Comparison of ENCODE assay signal across 13 mouse cellular contexts in genomic region chr13:38351996-38352395, GRCm38 (mm10). TPM values are rescaled to one million over a fixed set of nuclear protein-coding genes. Genes with fewer than 3 reads are reported as not detected.
A peak's percentile ranks its signal among the peaks of the same experiment; 100 is the strongest.
DNase-seq lines count a peak whose midpoint lies in the region; ATAC-seq and TF ChIP-seq lines count a peak whose summit lies in the region.
"Had no signal": no experiment of that assay in that cellular context is flagged by ENCODE, and none has a peak within 500 bp of the region (broad histone marks: within the 10 kb centered on the region; RNA-seq: fewer than 3 reads in every experiment).

No protein-coding gene starts in this region.

- no peak overlapping the region for H3K9ac ChIP-seq in kidney, embryonic 14.5 days (ENCODE audit: low read depth, low read length)
- no peak overlapping the region for H3K9ac ChIP-seq in liver, adult 2 months (ENCODE audit: low read depth, low read length)
- H3K9ac ChIP-seq in forebrain, embryonic 11.5 days (ENCODE audit: low read length): no peak overlapping the region
- H3K9ac ChIP-seq: forebrain, postnatal 0 days; limb, embryonic 12.5 days had no signal

- H3K4me2 ChIP-seq in kidney, embryonic 14.5 days (replicated peaks; ENCODE audit: low read depth, low read length): no peak overlapping the region
- H3K4me2 ChIP-seq in forebrain, embryonic 11.5 days (ENCODE audit: low read depth, low read length, severe bottlenecking): no peak overlapping the region
- H3K4me2 ChIP-seq: limb, embryonic 12.5 days had no signal

- no peak for TF ChIP-seq POLR2A in liver, adult 2 months (IDR thresholded peaks at IDR 0.05; ENCODE audit: extremely low read depth, insufficient read depth, low read length)

- H3K27me3 ChIP-seq in kidney, embryonic 14.5 days (ENCODE audit: control insufficient read depth, insufficient read depth, low read length): peaks cover 17% of the 10 kb centered on the region
- H3K27me3 ChIP-seq in liver, adult 2 months (ENCODE audit: control insufficient read depth, insufficient read depth, low read length): peaks cover 4% of the 10 kb centered on the region
- H3K27me3 ChIP-seq in forebrain, embryonic 11.5 days (ENCODE audit: control insufficient read depth, insufficient read depth, low read length): peaks cover 12% of the 10 kb centered on the region

- 0 out of 2 replicates have a peak overlapping the region, but pooled peaks have one; percentile 2 for H3K4me3 ChIP-seq in brown adipose tissue, adult 24 weeks (ENCODE audit: insufficient read depth, low read depth, low read length)
- H3K4me3 ChIP-seq in kidney, embryonic 14.5 days (ENCODE audit: low read length): no peak overlapping the region
- H3K4me3 ChIP-seq in liver, adult 2 months (ENCODE audit: insufficient read depth, low read depth, low read length): no peak overlapping the region
- H3K4me3 ChIP-seq in forebrain, embryonic 11.5 days (ENCODE audit: low read depth, low read length): no peak overlapping the region
- H3K4me3 ChIP-seq: limb, embryonic 12.5 days had no signal

- peak; percentile 71 for ATAC-seq in kidney, embryonic 14.5 days (ENCODE audit: low FRiP score, low TSS enrichment)
- ATAC-seq in monocyte, adult 5-6 weeks (replicated peaks; ENCODE audit: insufficient number of reproducible peaks, low FRiP score, low TSS enrichment, poor library complexity, severe bottlenecking): no peak
- ATAC-seq in forebrain, embryonic 11.5 days (replicated peaks; ENCODE audit: low FRiP score): no peak
- ATAC-seq: forebrain, postnatal 0 days had no signal

- H3K4me1 ChIP-seq in brown adipose tissue, adult 24 weeks (ENCODE audit: control insufficient read depth, insufficient read depth, insufficient read length, low read length): peaks cover 11% of the 10 kb centered on the region; the same call in 1 of the 2 replicates
- H3K4me1 ChIP-seq in kidney, embryonic 14.5 days (ENCODE audit: control insufficient read depth, insufficient read depth, low read length): peaks cover 13% of the 10 kb centered on the region
- peaks cover 11% of the 10 kb centered on the region for H3K4me1 ChIP-seq in liver, adult 2 months (ENCODE audit: control insufficient read depth, insufficient read depth, low read length)
- peaks cover 5% of the 10 kb centered on the region; the same call in 1 of the 2 replicates for H3K4me1 ChIP-seq in forebrain, embryonic 11.5 days (replicated peaks; ENCODE audit: control insufficient read depth, insufficient read depth, low read length)

- H3K9me3 ChIP-seq in kidney, embryonic 14.5 days (ENCODE audit: control insufficient read depth, low read length): no peaks in the 10 kb centered on the region
- H3K9me3 ChIP-seq in forebrain, embryonic 11.5 days (ENCODE audit: control insufficient read depth, low read length): no peaks in the 10 kb centered on the region
- H3K9me3 ChIP-seq: limb, embryonic 12.5 days had no signal

- H3K36me3 ChIP-seq in kidney, embryonic 14.5 days (ENCODE audit: control insufficient read depth, insufficient read depth, low read length): no peaks in the 10 kb centered on the region
- H3K36me3 ChIP-seq in liver, adult 2 months (ENCODE audit: control insufficient read depth, insufficient read depth, low read length): no peaks in the 10 kb centered on the region
- H3K36me3 ChIP-seq in forebrain, embryonic 11.5 days (ENCODE audit: control insufficient read depth, insufficient read depth, low read length): no peaks in the 10 kb centered on the region
- H3K36me3 ChIP-seq: limb, embryonic 12.5 days had no signal

- 0 out of 2 replicates have a peak, but pooled peaks cover 2% of the 10 kb centered on the region for H3K79me2 ChIP-seq in liver, adult 2 months (ENCODE audit: control insufficient read depth, insufficient read depth, low read length)

- peak; percentile 37 for DNase-seq in embryo, embryonic 11 days
- peak; percentile 93 for DNase-seq in liver, adult 2 months (ENCODE audit: extremely low read depth, low read depth, low spot score)
- no peak for DNase-seq in layer of hippocampus, adult 9-10 months (ENCODE audit: low spot score)
- DNase-seq in forebrain, embryonic 11.5 days (ENCODE audit: low spot score): no peak
- DNase-seq: cerebellum, adult 9-10 months; forebrain, postnatal 0 days; heart, adult 18-20 months; right cerebral cortex, postnatal 25 days had no signal

- no peak for TF ChIP-seq CTCF in liver, adult 2 months (IDR thresholded peaks at IDR 0.05; ENCODE audit: low read depth, low read length)

- peak overlapping the region; percentile 57 for H3K27ac ChIP-seq in brown adipose tissue, adult 24 weeks (replicated peaks; ENCODE audit: low read depth, low read length)
- no peak overlapping the region for H3K27ac ChIP-seq in kidney, embryonic 14.5 days (ENCODE audit: low read depth, low read length)
- H3K27ac ChIP-seq in liver, adult 2 months (replicated peaks; ENCODE audit: insufficient read depth, low read depth, low read length): 0 out of 2 replicates have a peak overlapping the region, but pooled peaks have one; percentile 32
- no peak overlapping the region for H3K27ac ChIP-seq in forebrain, embryonic 11.5 days (ENCODE audit: low read depth, low read length)
- H3K27ac ChIP-seq: limb, embryonic 12.5 days had no signal

- 19% methylated on average over 5 of the region's 5 CpGs for WGBS in kidney, embryonic 14.5 days
- 10% methylated on average over 5 of the region's 5 CpGs for WGBS in liver, adult 2 months
- WGBS in forebrain, embryonic 11.5 days: 29% methylated on average over 5 of the region's 5 CpGs

RNA-seq across cellular contexts. Expression of gene Bmp6, which starts 7.1 kb away (rescaled TPM):
- 6.3 and 8.2 TPM in 2 replicates for polyA plus RNA-seq in brown adipose tissue, adult 24 weeks (2012; ENCODE audit: insufficient read depth, insufficient read length, missing spikeins)
- polyA plus RNA-seq in kidney, embryonic 14.5 days (2014; fragmentation: Nextera tagmentation; extraction: Ambion mirVana): 1.6 and 1.7 TPM in 2 replicates
- total RNA-seq in liver, adult 2 months (2014; rRNA removed): 2.9 and 4.0 TPM in 2 replicates
- 2.6 and 3.3 TPM in 2 replicates for polyA plus RNA-seq in liver, adult 2 months (2012; rRNA removed)
- total RNA-seq in monocyte, adult 5-6 weeks (2017): not detected in 3 replicates
- 2.2 and 3.7 TPM in 2 replicates for polyA plus RNA-seq in forebrain, embryonic 11.5 days (2014; fragmentation: Nextera tagmentation; extraction: Ambion mirVana)
- total RNA-seq: hematopoietic stem cell, adult 5-6 weeks had no signal

Comparison
In these comparisons a context has a peak if more than half of its experiments do, and no peak if none do; other contexts are left out.
1. H3K27ac ChIP-seq: peak in brown adipose tissue, adult 24 weeks (single experiment) and liver, adult 2 months (single experiment); none in kidney, embryonic 14.5 days (single experiment) and forebrain, embryonic 11.5 days (single experiment).
2. DNase-seq: peak in embryo, embryonic 11 days (single experiment) and liver, adult 2 months (single experiment); none in layer of hippocampus, adult 9-10 months (single experiment) and forebrain, embryonic 11.5 days (single experiment).